Mouse (Mus musculus): ENCODE data around the gene Krt1. TPM values are rescaled to one million over a fixed set of nuclear protein-coding genes. Genes with fewer than 3 reads are reported as not detected.
A peak's percentile ranks its signal among the peaks of the same experiment; 100 is the strongest.

Gene Krt1
- polyA plus RNA-seq, 1 experiment from 2014 or later: not detected

GRCm38 (mm10) chr15:101873231-101873630 is 22.6 kb upstream of the Krt1 start:
- ATAC-seq (no peak), DNase-seq (no peak)
- Histone ChIP-seq H3K36me3 (replicated peaks; ENCODE audit: insufficient read depth, low read length) (no peaks in the 10 kb centered on the region), H3K4me1 (ENCODE audit: insufficient read depth) (no peaks in the 10 kb centered on the region), H3K4me2 (ENCODE audit: low read depth, low read length) (no peak overlapping the region), H3K27me3 (ENCODE audit: insufficient read depth, low read length) (peaks cover 4% of the 10 kb centered on the region; the same call in 1 of the 2 replicates), H3K27ac (ENCODE audit: low read depth) (no peak overlapping the region), H3K9me3 (ENCODE audit: low read length) (no peaks in the 10 kb centered on the region), H3K4me3 (ENCODE audit: low read depth, low read length) (no peak overlapping the region), H3K9ac (replicated peaks) (no peak overlapping the region)
- WGBS (ENCODE audit: insufficient replicate concordance): 66% methylated on average over 4 of the region's 4 CpGs
- TF ChIP-seq CTCF (IDR thresholded peaks at IDR 0.05; ENCODE audit: low read depth): no peak
- no peak for TF ChIP-seq EP300 (IDR thresholded peaks at IDR 0.05; ENCODE audit: low read depth)

- WGBS (ENCODE audit: insufficient replicate concordance): 36% methylated on average over 6 of the region's 6 CpGs
- no peaks in the 10 kb centered on the region for H3K4me1 ChIP-seq (ENCODE audit: insufficient read depth)
- no peak within 1 kb of the TSS for H3K9ac ChIP-seq (replicated peaks)
- no peak for ATAC-seq
- no peak for DNase-seq
- H3K36me3 ChIP-seq (replicated peaks; ENCODE audit: insufficient read depth, low read length): no peaks in the 10 kb centered on the region
- no peak within 1 kb of the TSS for H3K4me2 ChIP-seq (ENCODE audit: low read depth, low read length)
- no peak within 1 kb of the TSS for H3K27ac ChIP-seq (ENCODE audit: low read depth)
- no peaks in the 10 kb centered on the region for H3K9me3 ChIP-seq (ENCODE audit: low read length)
- H3K27me3 ChIP-seq (ENCODE audit: insufficient read depth, low read length): peaks cover 4% of the 10 kb centered on the region; the same call in 1 of the 2 replicates
- H3K4me3 ChIP-seq (ENCODE audit: low read depth, low read length): no peak within 1 kb of the TSS
- TF ChIP-seq CTCF (IDR thresholded peaks at IDR 0.05; ENCODE audit: low read depth): no peak
- no peak for TF ChIP-seq EP300 (IDR thresholded peaks at IDR 0.05; ENCODE audit: low read depth)
Measured at GRCm38 (mm10) chr15:101869431-101869830, 18.8 kb upstream of the Krt1 start, which contains the start of gene Krt77. Gene Krt77, minus strand, starts transcription at chr15:101869705.

GRCm38 (mm10) chr15:101866754-101867153 is 16.2 kb upstream of the Krt1 start:
- no peak for ATAC-seq
- TF ChIP-seq CTCF (IDR thresholded peaks at IDR 0.05; ENCODE audit: low read depth) (no peak), EP300 (IDR thresholded peaks at IDR 0.05; ENCODE audit: low read depth) (no peak)
- no peak for DNase-seq
- H3K4me2 ChIP-seq (ENCODE audit: low read depth, low read length): no peak overlapping the region
- WGBS (ENCODE audit: insufficient replicate concordance): 68% methylated on average over 7 of the region's 7 CpGs
- H3K27ac ChIP-seq (ENCODE audit: low read depth): no peak overlapping the region
- H3K4me3 ChIP-seq (ENCODE audit: low read depth, low read length): no peak overlapping the region
- H3K4me1 ChIP-seq (ENCODE audit: insufficient read depth): no peaks in the 10 kb centered on the region
- no peaks in the 10 kb centered on the region for H3K36me3 ChIP-seq (replicated peaks; ENCODE audit: insufficient read depth, low read length)
- H3K9me3 ChIP-seq (ENCODE audit: low read length): no peaks in the 10 kb centered on the region
- no peak overlapping the region for H3K9ac ChIP-seq (replicated peaks)
- H3K27me3 ChIP-seq (ENCODE audit: insufficient read depth, low read length): peaks cover 6% of the 10 kb centered on the region; the same call in 1 of the 2 replicates

- Histone ChIP-seq H3K27me3 (ENCODE audit: insufficient read depth, low read length) (peaks cover 41% of the 10 kb centered on the region), H3K27ac (ENCODE audit: low read depth) (no peak overlapping the region), H3K4me3 (ENCODE audit: low read depth, low read length) (no peak overlapping the region), H3K36me3 (replicated peaks; ENCODE audit: insufficient read depth, low read length) (no peaks in the 10 kb centered on the region), H3K9me3 (ENCODE audit: low read length) (no peaks in the 10 kb centered on the region), H3K4me2 (ENCODE audit: low read depth, low read length) (no peak overlapping the region), H3K9ac (replicated peaks) (no peak overlapping the region), H3K4me1 (ENCODE audit: insufficient read depth) (peaks cover 6% of the 10 kb centered on the region; the same call in 1 of the 2 replicates)
- WGBS (ENCODE audit: insufficient replicate concordance): 41% methylated on average over 13 of the region's 13 CpGs
- no peak for TF ChIP-seq EP300 (IDR thresholded peaks at IDR 0.05; ENCODE audit: low read depth)
- 0 out of 2 replicates have a peak, but pooled peaks have one; percentile 16 for TF ChIP-seq CTCF (IDR thresholded peaks at IDR 0.05; ENCODE audit: low read depth)
- no peak for ATAC-seq
- no peak for DNase-seq
Measured at GRCm38 (mm10) chr15:101860421-101861130, 10.0 kb upstream of the Krt1 start.

- no peak for TF ChIP-seq CTCF (IDR thresholded peaks at IDR 0.05; ENCODE audit: low read depth)
- no peak for TF ChIP-seq EP300 (IDR thresholded peaks at IDR 0.05; ENCODE audit: low read depth)
- H3K4me3 ChIP-seq (ENCODE audit: low read depth, low read length): peak overlapping the region; percentile 28
- WGBS (ENCODE audit: insufficient replicate concordance): under 1% methylated on average over 33 of the region's 33 CpGs
- peaks cover 6% of the 10 kb centered on the region; the same call in 1 of the 2 replicates for H3K4me1 ChIP-seq (ENCODE audit: insufficient read depth)
- peak; percentile 50 for DNase-seq
- no peak overlapping the region for H3K9ac ChIP-seq (replicated peaks)
- H3K36me3 ChIP-seq (replicated peaks; ENCODE audit: insufficient read depth, low read length): no peaks in the 10 kb centered on the region
- peak overlapping the region; percentile 66 for H3K4me2 ChIP-seq (ENCODE audit: low read depth, low read length)
- no peak for ATAC-seq
- H3K27me3 ChIP-seq (ENCODE audit: insufficient read depth, low read length): peaks cover 43% of the 10 kb centered on the region
- no peaks in the 10 kb centered on the region for H3K9me3 ChIP-seq (ENCODE audit: low read length)
- no peak overlapping the region for H3K27ac ChIP-seq (ENCODE audit: low read depth)
Measured at GRCm38 (mm10) chr15:101859735-101860170, 9.2 kb upstream of the Krt1 start.

- no peak for ATAC-seq
- Histone ChIP-seq H3K36me3 (replicated peaks; ENCODE audit: insufficient read depth, low read length) (no peaks in the 10 kb centered on the region), H3K9ac (replicated peaks) (no peak overlapping the region), H3K27ac (ENCODE audit: low read depth) (no peak overlapping the region), H3K9me3 (ENCODE audit: low read length) (no peaks in the 10 kb centered on the region), H3K4me1 (ENCODE audit: insufficient read depth) (peaks cover 6% of the 10 kb centered on the region; the same call in 1 of the 2 replicates), H3K4me3 (ENCODE audit: low read depth, low read length) (no peak overlapping the region), H3K4me2 (ENCODE audit: low read depth, low read length) (peak overlapping the region; percentile 66; the same call in 1 of the 2 replicates), H3K27me3 (ENCODE audit: insufficient read depth, low read length) (peaks cover 43% of the 10 kb centered on the region)
- 13% methylated on average over 11 of the region's 11 CpGs for WGBS (ENCODE audit: insufficient replicate concordance)
- DNase-seq: no peak
- TF ChIP-seq CTCF (IDR thresholded peaks at IDR 0.05; ENCODE audit: low read depth) (no peak), EP300 (IDR thresholded peaks at IDR 0.05; ENCODE audit: low read depth) (no peak)
Measured at GRCm38 (mm10) chr15:101858673-101859425, 8.3 kb upstream of the Krt1 start.

Data from liver, postnatal 0 days (tissue).